Mouse (Mus musculus) Patski (cell line): ENCODE measurements at regions not wholly inside any gene's neighbourhood (a gene's known extent, or its start where the extent isn't known, plus 50 kb on each side); places are given as distances from the start of the nearest gene placed in this dataset.

Source experiments
- ATAC-seq: fragments of 100-300 bp; one replicate; pipeline ENCODE4 v1.8.0; 2021
- CTCF ChIA-PET: fragments of 350-600 bp; sonication (Branson Sonifier 250); formaldehyde crosslinking; loops from one replicate; lab custom pipeline; 2022; ENCODE audit warnings: inconsistent platforms; lab: Charles Lee
- POLR2A ChIA-PET: fragments of 350-600 bp; sonication (Branson Sonifier 250); formaldehyde crosslinking; loops from one replicate; lab custom pipeline; 2022; ENCODE audit warnings: antibody characterized with exemption, inconsistent platforms; lab: Charles Lee
- DNase-seq: peaks from one replicate; pipeline ENCODE4 v3.0.0-alpha.2; 2011; ENCODE audit warnings: low read depth, low spot score
- H3K27me3 ChIP-seq: fragments of 371-371 bp; one replicate; pipeline ENCODE4 v1.5.1; 2021
- CTCF ChIP-seq: fragments of 100-300 bp; IDR thresholded peaks from one replicate; pipeline ENCODE4 v1.5.1; 2021
- in situ Hi-C: fragments of 300-500 bp; cut with MboI; formaldehyde crosslinking; loops from 3 replicates; pipeline ENCODE4 v1.11.1; 2018; ENCODE audit warnings: low pct_unique_long_range_greater_than_20kb, mixed read lengths

GRCm38 (mm10) chr9:71420064-71420463 is 65.7 kb downstream of the Polr2m start:
- CTCF ChIA-PET: no interaction called here
- TF ChIP-seq CTCF: no peak
- POLR2A ChIA-PET: interaction anchor here (1.1 kb wide), 1 partner anchor 9 kb away, joined by 4 read pairs; no protein-coding TSS in a partner anchor
- in situ Hi-C loops: no loop called here
- ATAC-seq: peak; percentile 62
- peak; percentile 67 for DNase-seq
- no peaks in the 10 kb centered on the region for H3K27me3 ChIP-seq

- TF ChIP-seq CTCF: no peak
- CTCF ChIA-PET: interaction anchor here (0.8 to 1.3 kb wide), 2 partner anchors 11 to 12 kb away, joined by 3 to 4 read pairs; no protein-coding TSS in a partner anchor
- no peaks in the 10 kb centered on the region for H3K27me3 ChIP-seq
- DNase-seq: no peak
- no peak for ATAC-seq
- POLR2A ChIA-PET: interaction anchor here (0.6 to 0.7 kb wide), 2 partner anchors 22 to 1004 kb away, joined by 3 to 4 read pairs; no protein-coding TSS in a partner anchor
- in situ Hi-C loops: no loop called here
Measured at GRCm38 (mm10) chr9:71418531-71418930, 67.2 kb downstream of the Polr2m start.

DNA sequence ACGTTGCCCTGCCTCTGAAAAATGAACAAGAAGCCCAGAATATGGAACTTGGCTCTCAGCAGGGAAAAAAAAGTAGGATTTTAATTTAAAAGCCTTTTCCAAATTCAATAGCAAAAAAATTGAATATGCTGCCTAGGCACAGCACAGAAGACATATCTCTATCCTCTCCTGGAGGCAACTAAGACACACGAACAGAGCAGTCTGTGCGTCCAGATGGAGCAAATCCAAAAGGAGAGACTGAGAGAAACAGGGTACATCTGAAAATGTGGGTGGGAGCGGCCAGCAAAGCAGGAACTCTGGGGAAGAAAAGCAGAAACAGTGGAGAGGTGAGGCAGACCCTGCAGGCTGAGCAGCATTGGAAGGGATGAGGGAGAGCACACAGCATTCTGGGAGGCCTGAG is 68.5 kb downstream of the Polr2m start:
- H3K27me3 ChIP-seq: no peaks in the 10 kb centered on the region
- no peak for TF ChIP-seq CTCF
- in situ Hi-C loops: no loop called here
- DNase-seq (no peak), ATAC-seq (no peak)
- CTCF ChIA-PET: interaction anchor here (1.2 to 1.3 kb wide), 2 partner anchors 9 to 21 kb away, joined by 3 read pairs; no protein-coding TSS in a partner anchor
- POLR2A ChIA-PET: no interaction called here

DNA sequence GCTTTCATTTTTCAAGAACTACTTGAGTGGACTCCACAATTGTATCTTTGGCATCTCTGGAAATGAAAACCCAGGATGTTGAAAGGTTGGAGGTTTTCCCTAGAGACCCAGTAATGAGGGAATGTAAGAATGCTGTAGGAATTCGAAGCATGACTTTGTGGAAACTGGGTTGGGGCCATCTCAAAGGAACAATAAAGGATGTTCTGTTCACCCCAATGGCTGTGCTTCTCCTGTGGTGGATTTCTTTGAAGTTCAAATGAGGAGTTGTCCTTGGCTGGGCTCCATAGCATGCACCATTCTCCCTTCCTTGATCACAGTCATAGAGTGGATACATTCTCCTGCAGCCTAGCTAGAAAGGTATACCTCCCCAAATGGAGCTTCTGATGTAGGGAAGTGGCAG is 74.6 kb downstream of the Polr2m start:
- ATAC-seq: no peak
- no peak for DNase-seq
- H3K27me3 ChIP-seq: no peaks in the 10 kb centered on the region
- TF ChIP-seq CTCF: no peak
- in situ Hi-C loops: no loop called here
- POLR2A ChIA-PET: interaction anchor here (0.6 to 1.0 kb wide), 3 partner anchors 10 to 58 kb away, joined by 4 to 5 read pairs (median 4); no protein-coding TSS in a partner anchor
- CTCF ChIA-PET: interaction anchor here (1.2 kb wide), 1 partner anchor 14 kb away, joined by 3 read pairs; no protein-coding TSS in a partner anchor

GRCm38 (mm10) chr9:71409925-71410324 is 75.8 kb downstream of the Polr2m start:
- POLR2A ChIA-PET: interaction anchor here (1.2 kb wide), 1 partner anchor 10 kb away, joined by 3 read pairs; no protein-coding TSS in a partner anchor
- peak; percentile 53 for TF ChIP-seq CTCF
- DNase-seq: no peak
- no peak for ATAC-seq
- in situ Hi-C loops: no loop called here
- no peaks in the 10 kb centered on the region for H3K27me3 ChIP-seq
- CTCF ChIA-PET: interaction anchor here (1.0 kb wide), 1 partner anchor 25 kb away, joined by 3 read pairs; no protein-coding TSS in a partner anchor

DNA sequence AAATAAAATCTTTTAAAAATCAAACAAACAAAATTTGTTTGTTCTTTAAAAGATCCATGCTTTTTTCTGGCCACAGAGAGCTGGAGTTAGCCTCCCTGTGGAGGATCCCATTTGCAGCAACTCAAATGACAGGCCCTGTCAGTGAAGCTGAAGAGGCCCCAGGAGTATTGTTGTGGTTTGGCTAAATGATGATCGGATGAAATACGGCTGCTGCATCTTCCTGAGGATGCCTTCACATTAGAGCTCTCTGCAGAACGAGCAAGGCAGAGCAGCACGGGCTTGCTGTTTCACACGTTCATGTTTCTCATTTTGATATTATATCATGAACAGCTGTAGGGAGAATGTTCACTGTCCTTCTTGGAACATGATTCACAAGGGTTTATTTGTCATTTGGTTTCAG is 76.8 kb downstream of the Polr2m start:
- ChIA-PET CTCF (interaction anchor here (0.7 kb wide), 1 partner anchor 47 kb away, joined by 3 read pairs; no protein-coding TSS in a partner anchor), POLR2A (interaction anchor here (1.2 kb wide), 1 partner anchor 9 kb away, joined by 3 read pairs; no protein-coding TSS in a partner anchor)
- no peak for ATAC-seq
- no peak for TF ChIP-seq CTCF
- no peak for DNase-seq
- in situ Hi-C loops: no loop called here
- no peaks in the 10 kb centered on the region for H3K27me3 ChIP-seq

DNA sequence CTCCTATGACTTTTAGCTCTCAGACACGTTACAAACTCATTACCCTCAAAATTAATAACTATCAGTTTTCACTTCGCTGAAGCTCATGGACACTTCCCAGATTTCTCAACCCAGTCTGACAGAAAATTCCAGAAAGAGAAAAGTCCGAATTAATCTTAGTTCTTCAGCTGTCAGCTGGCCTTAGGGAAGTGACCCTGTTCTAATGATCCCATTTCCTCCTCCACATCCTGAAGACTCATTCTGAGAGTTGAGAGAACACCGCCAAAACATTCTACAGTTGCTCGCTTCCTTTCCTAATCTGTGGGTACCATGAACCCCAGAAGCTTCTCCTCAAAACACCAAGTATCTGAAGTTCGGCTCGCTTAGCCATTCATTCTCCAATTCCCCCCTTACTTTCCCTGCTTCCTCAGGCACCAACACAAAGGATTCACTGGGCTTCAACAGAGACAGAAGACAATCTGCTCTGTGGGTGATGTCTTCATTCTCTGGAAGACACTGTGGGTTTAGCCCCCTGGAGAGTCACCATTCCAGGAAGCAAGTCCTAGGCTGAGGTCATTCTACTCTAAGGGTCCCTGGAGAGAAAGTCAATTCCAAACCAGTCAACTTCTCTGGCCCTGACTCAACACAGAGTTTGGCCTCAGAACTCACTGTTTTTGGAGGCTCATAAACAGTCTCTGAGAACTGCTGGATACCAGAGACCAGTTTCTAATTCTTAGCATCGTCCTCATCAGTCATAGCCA is 81.2 kb downstream of the Polr2m start:
- ChIA-PET POLR2A (no interaction called here), CTCF (interaction anchor here (1.1 to 1.8 kb wide), 3 partner anchors 36 to 43 kb away, joined by 3 to 5 read pairs (median 4); no protein-coding TSS in a partner anchor)
- in situ Hi-C loops: no loop called here
- no peak for TF ChIP-seq CTCF
- H3K27me3 ChIP-seq: no peaks in the 10 kb centered on the region
- DNase-seq (no peak), ATAC-seq (no peak)

DNA sequence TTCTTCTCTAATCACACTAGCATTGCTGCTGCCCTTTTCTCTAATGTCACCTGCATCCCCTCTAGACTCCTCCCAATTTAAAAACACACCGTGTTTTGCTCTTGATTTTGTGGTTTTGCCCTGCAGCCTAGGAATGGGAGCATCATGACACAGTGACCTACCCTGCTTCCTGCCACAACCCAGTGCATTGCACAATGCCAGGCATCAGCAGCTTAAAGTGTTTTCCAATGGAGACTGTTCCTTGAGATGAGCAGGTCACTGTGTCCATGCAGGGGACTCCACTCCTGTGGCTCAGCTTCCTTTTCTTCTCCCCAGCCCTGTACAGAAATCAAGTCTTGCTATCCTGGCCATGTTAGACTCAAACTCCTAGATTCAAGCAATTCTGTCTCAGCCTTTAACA is 84.1 kb downstream of the Polr2m start:
- H3K27me3 ChIP-seq: no peaks in the 10 kb centered on the region
- CTCF ChIA-PET: no interaction called here
- in situ Hi-C loops: no loop called here
- POLR2A ChIA-PET: no interaction called here
- TF ChIP-seq CTCF: no peak
- DNase-seq (no peak), ATAC-seq (no peak)

DNA sequence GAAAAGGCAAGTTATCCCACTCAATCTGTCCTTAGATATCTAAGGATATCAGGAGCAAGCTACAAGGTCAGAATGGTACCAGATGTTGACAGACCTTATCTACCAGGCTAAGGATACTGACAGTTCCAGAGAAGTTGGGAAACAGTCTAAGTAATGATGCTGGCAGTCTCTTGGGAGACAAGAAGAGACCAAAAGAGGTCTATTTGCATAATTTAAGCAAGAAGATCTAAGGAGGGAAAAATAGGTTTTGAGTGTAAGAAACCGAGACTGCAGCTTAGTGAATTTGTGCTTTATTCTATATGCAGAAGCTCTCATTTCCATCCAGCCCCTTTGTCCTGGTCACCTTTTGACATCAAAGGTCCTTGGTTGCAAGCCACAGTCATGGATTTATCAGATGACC is 86.4 kb downstream of the Polr2m start:
- DNase-seq: no peak
- CTCF ChIA-PET: no interaction called here
- POLR2A ChIA-PET: interaction anchor here (0.9 kb wide), 1 partner anchor 10 kb away, joined by 3 read pairs; no protein-coding TSS in a partner anchor
- TF ChIP-seq CTCF: no peak
- in situ Hi-C loops: no loop called here
- no peaks in the 10 kb centered on the region for H3K27me3 ChIP-seq
- no peak for ATAC-seq

DNA sequence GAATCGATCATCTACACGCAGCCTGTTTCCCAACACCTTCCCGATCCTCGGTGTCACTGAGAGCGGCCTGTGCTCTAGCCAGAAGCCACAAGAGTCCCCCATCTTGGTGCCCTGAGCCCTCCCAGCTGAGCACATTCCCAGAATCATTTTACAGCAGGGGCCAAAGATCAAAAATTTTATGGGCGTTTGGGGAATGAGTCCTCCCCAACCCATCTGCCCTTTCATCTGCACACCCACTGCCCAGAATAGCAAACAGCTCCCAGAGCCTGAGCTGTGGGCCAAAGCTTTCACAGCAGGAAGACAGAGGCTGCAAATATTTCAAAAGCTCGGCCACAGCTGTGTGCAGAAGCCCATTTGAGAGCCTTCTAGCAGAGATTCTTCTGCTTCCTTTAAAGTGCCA is 89.0 kb downstream of the Polr2m start:
- CTCF ChIA-PET: interaction anchor here (1.0 to 1.2 kb wide), 3 partner anchors 9 to 18 kb away, joined by 3 read pairs; no protein-coding TSS in a partner anchor
- TF ChIP-seq CTCF: no peak
- DNase-seq: no peak
- in situ Hi-C loops: no loop called here
- no peak for ATAC-seq
- H3K27me3 ChIP-seq: no peaks in the 10 kb centered on the region
- POLR2A ChIA-PET: interaction anchor here (0.7 kb wide), 1 partner anchor 21 kb away, joined by 3 read pairs; no protein-coding TSS in a partner anchor
